Mouse (Mus musculus): ENCODE results near the gene Serp2. TPM values are rescaled to one million over a fixed set of nuclear protein-coding genes. Genes with fewer than 3 reads are reported as not detected.

Serp2 gene
- polyA plus RNA-seq, 1 experiment: 6.1 TPM

DNA sequence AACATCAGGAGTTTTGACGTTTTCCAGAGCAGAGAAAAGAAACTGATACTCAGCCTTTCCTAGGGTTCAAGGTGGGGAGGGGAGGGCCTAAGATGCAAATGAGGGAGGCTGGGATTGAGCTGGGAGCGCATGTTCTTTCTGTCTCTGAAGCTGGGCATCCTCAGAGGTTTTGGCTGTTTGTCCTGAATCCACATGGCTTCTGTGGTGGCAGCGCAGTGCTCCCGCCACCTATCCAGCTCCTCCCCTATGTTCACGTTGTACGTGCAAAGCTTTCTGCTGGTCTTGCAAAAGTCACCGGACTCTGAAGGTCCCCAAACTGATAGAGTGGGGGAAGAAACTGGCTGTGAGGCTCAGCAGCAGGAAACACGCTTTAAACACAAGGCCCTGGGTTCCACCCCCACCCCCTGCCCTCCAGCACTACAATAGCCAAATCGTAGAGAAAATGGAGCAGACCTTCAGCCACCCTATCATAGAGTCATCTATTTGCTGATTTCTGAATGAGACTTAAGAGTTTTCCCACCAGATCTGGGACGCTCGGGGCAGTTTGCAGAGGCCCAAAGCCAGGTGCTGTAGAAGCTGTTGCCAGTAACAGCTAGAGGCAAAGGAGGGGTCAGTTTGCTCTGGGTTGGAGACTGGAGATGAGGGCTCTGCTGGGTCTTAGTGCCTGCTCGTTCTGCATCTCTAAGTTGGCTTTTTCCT lies 42.0 kb upstream of the Serp2 start:
- H3K27ac ChIP-seq (ENCODE audit: insufficient read depth, low read length): peak overlapping the region; percentile 68
- no peaks in the 10 kb centered on the region for H3K4me1 ChIP-seq (ENCODE audit: control insufficient read depth, insufficient read depth, low read length)
- no peaks in the 10 kb centered on the region for H3K36me3 ChIP-seq (ENCODE audit: control insufficient read depth, insufficient read depth, low read length, poor library complexity, severe bottlenecking)
- H3K4me3 ChIP-seq (ENCODE audit: low read depth, low read length): peak overlapping the region; percentile 37
- TF ChIP-seq POLR2A (IDR thresholded peaks at IDR 0.05; ENCODE audit: insufficient read depth, low read length) (peak; percentile 23), EP300 (IDR thresholded peaks at IDR 0.05; ENCODE audit: insufficient read depth, low read depth, low read length) (peak; percentile 87), CTCF (IDR thresholded peaks at IDR 0.05; ENCODE audit: low read depth, low read length) (no peak)
- H3K9me3 ChIP-seq (replicated peaks; ENCODE audit: control insufficient read depth, insufficient read depth, low read length, poor library complexity, severe bottlenecking): no peaks in the 10 kb centered on the region
- peak overlapping the region; percentile 2 for H3K9ac ChIP-seq (ENCODE audit: low read depth, poor library complexity, severe bottlenecking)
- H3K27me3 ChIP-seq (ENCODE audit: control insufficient read depth, insufficient read depth, low read length, poor library complexity, severe bottlenecking): no peaks in the 10 kb centered on the region

DNA sequence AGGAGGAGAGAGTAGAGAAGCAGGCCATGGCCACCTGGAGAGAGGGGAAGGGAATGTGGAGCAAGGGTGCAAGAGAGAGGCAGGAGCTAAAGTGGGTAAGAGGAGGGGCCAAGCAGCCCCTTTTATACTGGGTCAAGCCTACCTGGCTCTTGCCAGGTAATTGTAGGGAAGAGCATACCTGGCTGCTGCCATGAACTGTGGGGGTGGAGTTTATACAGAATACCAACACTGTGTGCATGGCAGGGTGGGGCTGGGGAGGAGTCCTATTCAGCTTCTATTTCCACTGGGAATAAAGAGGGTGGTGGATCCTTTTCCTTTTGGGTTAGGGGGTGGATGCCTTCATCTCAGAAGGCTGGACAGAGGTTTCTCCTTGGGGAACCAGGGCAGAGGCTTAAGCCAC lies 41.1 kb upstream of the Serp2 start:
- H3K27ac ChIP-seq (ENCODE audit: insufficient read depth, low read length): peak overlapping the region; percentile 46; the same call in 1 of the 2 replicates
- no peak overlapping the region for H3K9ac ChIP-seq (ENCODE audit: low read depth, poor library complexity, severe bottlenecking)

DNA sequence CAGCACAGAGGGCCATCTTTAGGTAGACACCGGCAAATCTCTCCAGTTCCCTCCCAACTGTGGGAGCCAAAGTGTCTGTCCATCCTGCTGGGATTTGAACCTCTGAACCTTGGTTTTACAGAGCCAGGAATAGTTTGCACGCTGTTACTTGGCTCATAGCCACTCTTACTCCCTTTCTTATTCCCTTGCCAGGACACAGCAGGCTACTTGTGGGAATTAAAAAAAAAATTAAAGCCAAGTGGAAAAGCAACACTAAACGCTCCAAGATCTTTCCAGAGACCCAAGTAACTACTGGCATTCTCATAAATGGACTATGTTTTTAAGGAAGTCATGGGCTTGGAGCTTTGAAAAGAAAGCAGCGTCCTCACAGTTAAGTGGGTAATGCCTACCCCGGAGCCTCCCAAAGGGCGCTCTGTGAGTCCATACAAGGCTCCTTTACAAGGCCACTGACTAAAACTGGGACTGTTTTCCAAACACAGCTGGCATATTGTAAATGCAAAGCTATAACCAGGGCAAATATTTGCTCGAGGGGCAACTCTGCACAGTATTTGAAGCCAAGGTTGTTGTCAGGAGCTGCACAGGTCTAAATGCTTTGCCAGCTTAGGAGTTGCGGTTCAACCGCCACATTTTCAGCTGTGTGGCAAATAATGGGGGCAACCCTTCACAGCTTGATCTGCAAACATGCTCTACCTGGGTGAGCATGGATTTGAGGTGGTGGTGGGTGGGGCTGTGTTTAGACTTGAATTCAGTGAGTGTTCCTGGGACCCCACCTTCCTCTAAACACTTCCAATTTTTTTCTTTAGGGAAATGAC lies 38.6 kb upstream of the Serp2 start:
- TF ChIP-seq POLR2A (IDR thresholded peaks at IDR 0.05; ENCODE audit: insufficient read depth, low read length) (no peak), CTCF (IDR thresholded peaks at IDR 0.05; ENCODE audit: low read depth, low read length) (no peak), EP300 (IDR thresholded peaks at IDR 0.05; ENCODE audit: insufficient read depth, low read depth, low read length) (no peak)

More for the DNA sequence above, 41.1 kb upstream of the Serp2 start:
- no peaks in the 10 kb centered on the region for H3K27me3 ChIP-seq (ENCODE audit: control insufficient read depth, insufficient read depth, low read length, poor library complexity, severe bottlenecking)
- H3K4me3 ChIP-seq (ENCODE audit: low read depth, low read length): no peak overlapping the region
- H3K9me3 ChIP-seq (replicated peaks; ENCODE audit: control insufficient read depth, insufficient read depth, low read length, poor library complexity, severe bottlenecking): no peaks in the 10 kb centered on the region
- H3K36me3 ChIP-seq (ENCODE audit: control insufficient read depth, insufficient read depth, low read length, poor library complexity, severe bottlenecking): no peaks in the 10 kb centered on the region
- TF ChIP-seq EP300 (IDR thresholded peaks at IDR 0.05; ENCODE audit: insufficient read depth, low read depth, low read length): no peak
- no peak for TF ChIP-seq CTCF (IDR thresholded peaks at IDR 0.05; ENCODE audit: low read depth, low read length)
- no peak for TF ChIP-seq POLR2A (IDR thresholded peaks at IDR 0.05; ENCODE audit: insufficient read depth, low read length)
- H3K4me1 ChIP-seq (ENCODE audit: control insufficient read depth, insufficient read depth, low read length): no peaks in the 10 kb centered on the region

DNA sequence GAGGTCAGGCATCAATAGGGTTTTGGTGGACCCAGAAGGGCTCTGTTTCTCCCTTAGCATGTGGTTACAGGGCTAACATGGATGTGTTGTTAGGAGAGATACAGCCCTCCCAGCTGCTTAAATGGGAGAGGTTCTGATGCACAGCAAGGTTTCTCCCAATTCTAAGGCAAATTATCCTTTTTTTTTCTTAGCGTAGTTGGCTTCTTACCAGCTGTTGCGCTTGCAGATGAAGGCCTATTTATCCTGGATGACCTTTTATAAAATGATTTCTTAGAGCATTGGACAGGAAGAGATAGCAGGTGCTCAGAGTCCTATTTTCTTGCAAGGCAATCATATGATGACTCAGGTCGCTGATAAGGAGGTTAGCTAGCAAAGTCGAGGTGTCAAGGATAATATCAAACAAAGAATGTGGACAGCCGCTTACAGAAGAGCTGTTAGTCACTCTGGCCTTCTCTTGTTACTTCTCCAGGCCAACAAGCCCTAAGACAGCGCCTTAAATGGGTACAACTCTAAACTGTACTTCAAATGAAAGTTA lies 37.7 kb upstream of the Serp2 start:
- no peaks in the 10 kb centered on the region for H3K36me3 ChIP-seq (ENCODE audit: control insufficient read depth, insufficient read depth, low read length, poor library complexity, severe bottlenecking)
- H3K27ac ChIP-seq (ENCODE audit: insufficient read depth, low read length): no peak overlapping the region
- H3K9ac ChIP-seq (ENCODE audit: low read depth, poor library complexity, severe bottlenecking): no peak overlapping the region
- no peaks in the 10 kb centered on the region for H3K4me1 ChIP-seq (ENCODE audit: control insufficient read depth, insufficient read depth, low read length)
- no peaks in the 10 kb centered on the region for H3K9me3 ChIP-seq (replicated peaks; ENCODE audit: control insufficient read depth, insufficient read depth, low read length, poor library complexity, severe bottlenecking)
- H3K27me3 ChIP-seq (ENCODE audit: control insufficient read depth, insufficient read depth, low read length, poor library complexity, severe bottlenecking): no peaks in the 10 kb centered on the region
- TF ChIP-seq CTCF (IDR thresholded peaks at IDR 0.05; ENCODE audit: low read depth, low read length): no peak
- H3K4me3 ChIP-seq (ENCODE audit: low read depth, low read length): no peak overlapping the region

More for the DNA sequence above, 38.6 kb upstream of the Serp2 start:
- H3K36me3 ChIP-seq (ENCODE audit: control insufficient read depth, insufficient read depth, low read length, poor library complexity, severe bottlenecking): no peaks in the 10 kb centered on the region
- H3K27ac ChIP-seq (ENCODE audit: insufficient read depth, low read length): no peak overlapping the region
- no peaks in the 10 kb centered on the region for H3K4me1 ChIP-seq (ENCODE audit: control insufficient read depth, insufficient read depth, low read length)
- H3K9me3 ChIP-seq (replicated peaks; ENCODE audit: control insufficient read depth, insufficient read depth, low read length, poor library complexity, severe bottlenecking): no peaks in the 10 kb centered on the region
- no peaks in the 10 kb centered on the region for H3K27me3 ChIP-seq (ENCODE audit: control insufficient read depth, insufficient read depth, low read length, poor library complexity, severe bottlenecking)
- no peak overlapping the region for H3K4me3 ChIP-seq (ENCODE audit: low read depth, low read length)
- H3K9ac ChIP-seq (ENCODE audit: low read depth, poor library complexity, severe bottlenecking): no peak overlapping the region

DNA sequence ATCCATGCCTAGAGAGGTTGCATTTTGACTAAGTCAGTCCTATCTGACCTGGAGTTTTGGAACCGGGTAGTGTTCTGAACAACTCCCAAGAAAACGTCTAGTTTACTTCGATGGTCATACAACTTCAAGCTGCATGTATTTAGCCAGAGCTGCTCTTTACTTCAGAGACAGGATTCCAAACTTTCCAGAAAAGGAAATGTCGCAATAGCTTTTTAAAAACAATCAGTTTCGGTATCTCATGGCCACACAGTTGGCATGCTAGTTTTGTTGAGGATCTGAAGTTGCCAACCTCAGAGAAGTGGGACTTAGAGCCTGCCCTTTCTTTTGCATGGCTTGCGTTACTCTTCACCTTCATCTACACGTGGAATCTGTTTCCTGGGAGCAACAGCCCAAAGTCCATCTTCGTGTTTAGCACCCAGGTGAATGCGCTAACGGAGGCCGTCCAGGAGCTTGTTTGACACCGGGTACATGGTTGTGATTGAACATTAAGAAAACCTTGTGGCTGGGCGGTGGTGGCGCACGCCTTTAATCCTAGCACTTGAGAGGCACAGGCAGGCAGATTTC lies 37.0 kb upstream of the Serp2 start:
- Histone ChIP-seq H3K27me3 (ENCODE audit: control insufficient read depth, insufficient read depth, low read length, poor library complexity, severe bottlenecking) (no peaks in the 10 kb centered on the region), H3K4me3 (ENCODE audit: low read depth, low read length) (no peak overlapping the region)
- no peak for TF ChIP-seq CTCF (IDR thresholded peaks at IDR 0.05; ENCODE audit: low read depth, low read length)
- no peak for TF ChIP-seq EP300 (IDR thresholded peaks at IDR 0.05; ENCODE audit: insufficient read depth, low read depth, low read length)
- no peak for TF ChIP-seq POLR2A (IDR thresholded peaks at IDR 0.05; ENCODE audit: insufficient read depth, low read length)

More for the DNA sequence above, 37.0 kb upstream of the Serp2 start:
- Histone ChIP-seq H3K27ac (ENCODE audit: insufficient read depth, low read length) (no peak overlapping the region), H3K9me3 (replicated peaks; ENCODE audit: control insufficient read depth, insufficient read depth, low read length, poor library complexity, severe bottlenecking) (no peaks in the 10 kb centered on the region), H3K9ac (ENCODE audit: low read depth, poor library complexity, severe bottlenecking) (no peak overlapping the region), H3K4me1 (ENCODE audit: control insufficient read depth, insufficient read depth, low read length) (no peaks in the 10 kb centered on the region), H3K36me3 (ENCODE audit: control insufficient read depth, insufficient read depth, low read length, poor library complexity, severe bottlenecking) (no peaks in the 10 kb centered on the region)
